Comparison of ENCODE assay signal across 31 mouse cellular contexts in the genomic region with DNA sequence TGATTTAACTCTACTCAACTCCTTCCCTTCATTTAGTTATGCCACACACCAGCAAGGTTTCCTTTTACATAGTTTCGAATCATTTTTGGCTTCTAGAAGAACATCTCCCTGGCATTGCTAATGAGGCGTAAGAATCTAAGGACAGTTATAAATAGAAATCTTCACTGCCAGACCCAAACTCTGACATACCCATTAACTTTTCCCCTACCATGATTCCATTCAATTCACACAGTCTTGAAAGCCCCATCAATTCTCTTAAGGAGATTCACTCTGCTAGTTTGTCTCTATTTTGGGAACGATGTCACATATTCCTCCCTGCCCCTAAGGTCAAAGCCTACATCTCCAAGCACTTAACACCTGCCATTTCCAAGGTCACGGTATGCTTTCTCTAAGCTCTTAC. TPM values are rescaled to one million over a fixed set of nuclear protein-coding genes. Genes with fewer than 3 reads are reported as not detected.
A peak's percentile ranks its signal among the peaks of the same experiment; 100 is the strongest.
DNase-seq lines count a peak whose midpoint lies in the region; ATAC-seq and TF ChIP-seq lines count a peak whose summit lies in the region.
"Had no signal": no experiment of that assay in that cellular context is flagged by ENCODE, and none has a peak within 500 bp of the region (broad histone marks: within the 10 kb centered on the region; RNA-seq: fewer than 3 reads in every experiment).

No protein-coding gene starts in this region.

- no peak overlapping the region for H3K27ac ChIP-seq in hindbrain, embryonic 15.5 days (replicated peaks)
- H3K27ac ChIP-seq in hindbrain, embryonic 12.5 days: no peak overlapping the region
- H3K27ac ChIP-seq in CH12.LX (ENCODE audit: insufficient read depth, low read depth): no peak overlapping the region
- H3K27ac ChIP-seq in hindbrain, embryonic 16.5 days (ENCODE audit: low read depth, low read length): no peak overlapping the region
- H3K27ac ChIP-seq: embryonic facial prominence, embryonic 10.5 days; embryonic facial prominence, embryonic 13.5 days; gastrocnemius, adult 2 months; heart, embryonic 15.5 days had no signal

- H3K36me3 ChIP-seq in hindbrain, embryonic 15.5 days: no peaks in the 10 kb centered on the region
- H3K36me3 ChIP-seq in hindbrain, embryonic 12.5 days: no peaks in the 10 kb centered on the region
- no peaks in the 10 kb centered on the region for H3K36me3 ChIP-seq in CH12.LX (replicated peaks in 1 of 2; ENCODE audit: control insufficient read depth in 1 of 2, insufficient read depth in 1 of 2, low read length in 1 of 2)
- no peaks in the 10 kb centered on the region for H3K36me3 ChIP-seq in hindbrain, embryonic 16.5 days (ENCODE audit: control insufficient read depth, insufficient read depth, low read length)
- H3K36me3 ChIP-seq: embryonic facial prominence, embryonic 10.5 days; embryonic facial prominence, embryonic 13.5 days; heart, embryonic 12.5 days; heart, embryonic 15.5 days had no signal

- no peak for TF ChIP-seq EP300 in CH12.LX (IDR thresholded peaks at IDR 0.05; ENCODE audit: low read length)

- H3K27me3 ChIP-seq in hindbrain, embryonic 15.5 days: no peaks in the 10 kb centered on the region
- no peaks in the 10 kb centered on the region for H3K27me3 ChIP-seq in hindbrain, embryonic 12.5 days
- H3K27me3 ChIP-seq in CH12.LX (replicated peaks): no peaks in the 10 kb centered on the region
- H3K27me3 ChIP-seq in hindbrain, embryonic 16.5 days (replicated peaks; ENCODE audit: control insufficient read depth, insufficient read depth, low read length): no peaks in the 10 kb centered on the region
- H3K27me3 ChIP-seq: embryonic facial prominence, embryonic 13.5 days; heart, embryonic 12.5 days; heart, embryonic 15.5 days had no signal

- peak; percentile 12 for DNase-seq in embryo, embryonic 10.5 days (ENCODE audit: low spot score)
- DNase-seq in embryo, embryonic 9.5 days (ENCODE audit: extremely low spot score): no peak
- DNase-seq in CH12.LX (ENCODE audit: extremely low read depth): no peak
- no peak for DNase-seq in thymus, postnatal 4 days
- DNase-seq in gastrocnemius, postnatal 14 days: no peak
- DNase-seq: adrenal gland, adult 2 months; adrenal gland, postnatal 14 days; cerebellum, adult 11-12 months; cerebellum, adult 8-10 months; forebrain, postnatal 0 days; gastrocnemius, adult 2 months; gastrocnemius, postnatal 25 days; heart, adult 18-20 months; heart, postnatal 10 days; heart, postnatal 36 days; kidney, adult 2 months had no signal

- H3K9me3 ChIP-seq in hindbrain, embryonic 15.5 days: no peaks in the 10 kb centered on the region
- no peaks in the 10 kb centered on the region for H3K9me3 ChIP-seq in hindbrain, embryonic 12.5 days (replicated peaks)
- no peaks in the 10 kb centered on the region for H3K9me3 ChIP-seq in CH12.LX (replicated peaks; ENCODE audit: low read length)
- no peaks in the 10 kb centered on the region for H3K9me3 ChIP-seq in hindbrain, embryonic 16.5 days (ENCODE audit: control insufficient read depth, low read length)
- H3K9me3 ChIP-seq: embryonic facial prominence, embryonic 10.5 days; embryonic facial prominence, embryonic 13.5 days; heart, embryonic 12.5 days; heart, embryonic 15.5 days had no signal

- TF ChIP-seq RAD21 in CH12.LX (IDR thresholded peaks at IDR 0.05; ENCODE audit: low read depth, low read length): no peak

- intact Hi-C loops in gastrocnemius, postnatal 14 days (cut with DNase I; ENCODE audit: low total_unique reads): no loop called here

- H3K4me1 ChIP-seq in hindbrain, embryonic 15.5 days (replicated peaks): no peaks in the 10 kb centered on the region
- no peaks in the 10 kb centered on the region for H3K4me1 ChIP-seq in hindbrain, embryonic 12.5 days
- H3K4me1 ChIP-seq in CH12.LX (ENCODE audit: control insufficient read depth in 1 of 2, insufficient read depth in 2 of 2): no peaks in the 10 kb centered on the region
- no peaks in the 10 kb centered on the region for H3K4me1 ChIP-seq in hindbrain, embryonic 16.5 days (ENCODE audit: control insufficient read depth, insufficient read depth, low read depth, low read length)
- H3K4me1 ChIP-seq: embryonic facial prominence, embryonic 10.5 days; embryonic facial prominence, embryonic 13.5 days had no signal

- H3K4me3 ChIP-seq in hindbrain, embryonic 15.5 days: no peak overlapping the region
- H3K4me3 ChIP-seq in hindbrain, embryonic 12.5 days: no peak overlapping the region
- no peak overlapping the region for H3K4me3 ChIP-seq in CH12.LX (replicated peaks in 1 of 3; ENCODE audit: low read depth in 2 of 3, low read length in 2 of 3, poor library complexity in 1 of 3)
- H3K4me3 ChIP-seq in hindbrain, embryonic 16.5 days (ENCODE audit: low read length): no peak overlapping the region
- H3K4me3 ChIP-seq: embryonic facial prominence, embryonic 10.5 days; embryonic facial prominence, embryonic 13.5 days; gastrocnemius, adult 2 months; heart, embryonic 12.5 days; heart, embryonic 15.5 days had no signal

- H3K9ac ChIP-seq in hindbrain, embryonic 15.5 days: no peak overlapping the region
- H3K9ac ChIP-seq in hindbrain, embryonic 12.5 days: no peak overlapping the region
- no peak overlapping the region for H3K9ac ChIP-seq in CH12.LX (ENCODE audit: insufficient read depth, low read depth)
- H3K9ac ChIP-seq in hindbrain, embryonic 16.5 days (ENCODE audit: low read depth, low read length): no peak overlapping the region
- H3K9ac ChIP-seq: embryonic facial prominence, embryonic 13.5 days; forebrain, postnatal 0 days; heart, embryonic 12.5 days; heart, embryonic 15.5 days had no signal

- in situ Hi-C loops in CH12.LX (cut with MboI; ENCODE audit: low pct_ligation_motif_present, low pct_unique_long_range_greater_than_20kb, low sequenced_read_pairs): loop anchor here (10.0 kb wide), 1 partner anchor 130 kb away; the partner anchor contains the start of gene Tmem52b

- WGBS in hindbrain, embryonic 15.5 days: 43% methylated on average over 4 of the region's 4 CpGs
- WGBS in hindbrain, embryonic 12.5 days: 49% methylated on average over 4 of the region's 4 CpGs
- WGBS in hindbrain, embryonic 16.5 days: 51% methylated on average over 4 of the region's 4 CpGs

- no peak for TF ChIP-seq CTCF in CH12.LX (conservative IDR thresholded peaks at IDR 0.05 in 1 of 2, IDR thresholded peaks at IDR 0.05 in 1 of 2; ENCODE audit: low read depth in 2 of 2, low read length in 2 of 2)

- no peaks in the 10 kb centered on the region for H3K79me2 ChIP-seq in CH12.LX (replicated peaks; ENCODE audit: control insufficient read depth, extremely low read depth, insufficient read depth, poor library complexity, severe bottlenecking)

- H3K4me2 ChIP-seq in hindbrain, embryonic 15.5 days: no peak overlapping the region
- no peak overlapping the region for H3K4me2 ChIP-seq in hindbrain, embryonic 12.5 days (replicated peaks)
- H3K4me2 ChIP-seq in CH12.LX (ENCODE audit: insufficient read depth, low read depth, poor library complexity, severe bottlenecking): peak overlapping the region; percentile 4; the same call in 1 of the 2 replicates
- H3K4me2 ChIP-seq in hindbrain, embryonic 16.5 days (ENCODE audit: low read length): no peak overlapping the region
- H3K4me2 ChIP-seq: embryonic facial prominence, embryonic 13.5 days; heart, embryonic 12.5 days; heart, embryonic 15.5 days had no signal

- 0 out of 2 replicates have a peak, but pooled peaks have one; percentile 54 for ATAC-seq in hindbrain, embryonic 15.5 days (ENCODE audit: low FRiP score, low read depth)
- ATAC-seq in hindbrain, embryonic 12.5 days (ENCODE audit: low FRiP score): no peak
- ATAC-seq in hindbrain, embryonic 16.5 days: peak; percentile 77; the same call in 1 of the 2 replicates
- ATAC-seq: forebrain, embryonic 14.5 days; forebrain, postnatal 0 days; intestine, postnatal 0 days had no signal

- dilution Hi-C loops in CH12.LX (cut with MboI; ENCODE audit: extremely low pct_ligation_motif_present, extremely low pct_unique_long_range_greater_than_20kb, low sequenced_read_pairs): no loop called here

- TF ChIP-seq POLR2A in CH12.LX (IDR thresholded peaks at IDR 0.05; ENCODE audit: low read depth, low read length): no peak

RNA-seq across cellular contexts. Expression of gene Clec12b, which starts 0.7 kb away (rescaled TPM):
- 0.26 and 0.71 TPM in 2 replicates for polyA plus RNA-seq in hindbrain, embryonic 15.5 days (2015; fragmentation: Nextera tagmentation; extraction: Ambion mirVana)
- 0.17 TPM in 1 of 2 replicates, not detected in the other for polyA plus RNA-seq in hindbrain, embryonic 12.5 days (2016; fragmentation: Nextera tagmentation; extraction: Ambion mirVana)
- not detected in 2 replicates for total RNA-seq in CH12.LX (2012; rRNA removed)
- total RNA-seq in CH12.LX (2014; rRNA removed): not detected in 2 replicates
- polyA plus RNA-seq in CH12.LX (2012; ENCODE audit: insufficient read length, low read depth): not detected in 2 replicates
- 0.39 and 0.98 TPM in 2 replicates for polyA plus RNA-seq in hindbrain, embryonic 16.5 days (2015; fragmentation: Nextera tagmentation; extraction: Ambion mirVana)
- total RNA-seq in gastrocnemius, postnatal 14 days (2021): not detected
- total RNA-seq: forebrain, postnatal 0 days; gastrocnemius, adult 2 months; gastrocnemius, postnatal 25 days; heart, adult 18-20 months; heart, postnatal 10 days; MEL had no signal
- polyA plus RNA-seq: adrenal gland, adult 2 months; embryonic facial prominence, embryonic 10.5 days; embryonic facial prominence, embryonic 13.5 days; forebrain, embryonic 11.5 days; forebrain, embryonic 14.5 days; intestine, embryonic 14.5 days had no signal

RNA-seq across cellular contexts. Expression of gene Clec1b, which starts 12.1 kb away (rescaled TPM):
- 1.0 and 1.2 TPM in 2 replicates for polyA plus RNA-seq in hindbrain, embryonic 15.5 days (2015; fragmentation: Nextera tagmentation; extraction: Ambion mirVana)
- polyA plus RNA-seq in hindbrain, embryonic 12.5 days (2016; fragmentation: Nextera tagmentation; extraction: Ambion mirVana): 4.8 TPM in 2 replicates
- total RNA-seq in CH12.LX (2012; rRNA removed) (not detected in 2 replicates), CH12.LX (2014; rRNA removed) (not detected in 2 replicates)
- not detected in 2 replicates for polyA plus RNA-seq in CH12.LX (2012; ENCODE audit: insufficient read length, low read depth)
- 0.73 and 0.79 TPM in 2 replicates for polyA plus RNA-seq in hindbrain, embryonic 16.5 days (2015; fragmentation: Nextera tagmentation; extraction: Ambion mirVana)
- total RNA-seq in gastrocnemius, postnatal 14 days (2021): under 1 TPM in 1 of 2 experiments, not detected in 1; 0.35 TPM
- total RNA-seq: gastrocnemius, postnatal 25 days; MEL had no signal
- polyA plus RNA-seq: frontal cortex, adult 2 months; gonadal fat pad, adult 2 months had no signal

RNA-seq across cellular contexts. Expression of gene Clec9a, which starts 23.7 kb away (rescaled TPM):
- polyA plus RNA-seq in hindbrain, embryonic 15.5 days (2015; fragmentation: Nextera tagmentation; extraction: Ambion mirVana): 0.13 and 0.16 TPM in 2 replicates
- 0.12 and 0.16 TPM in 2 replicates for polyA plus RNA-seq in hindbrain, embryonic 12.5 days (2016; fragmentation: Nextera tagmentation; extraction: Ambion mirVana)
- total RNA-seq in CH12.LX (2012; rRNA removed): not detected in 2 replicates
- total RNA-seq in CH12.LX (2014; rRNA removed): not detected in 2 replicates
- polyA plus RNA-seq in CH12.LX (2012; ENCODE audit: insufficient read length, low read depth): not detected in 2 replicates
- 0.10 and 0.24 TPM in 2 replicates for polyA plus RNA-seq in hindbrain, embryonic 16.5 days (2015; fragmentation: Nextera tagmentation; extraction: Ambion mirVana)
- not detected for total RNA-seq in gastrocnemius, postnatal 14 days (2021)
- total RNA-seq: gastrocnemius, adult 2 months; gastrocnemius, postnatal 25 days; MEL had no signal
- polyA plus RNA-seq: forebrain, postnatal 0 days; frontal cortex, adult 2 months had no signal

RNA-seq across cellular contexts. Expression of gene Clec12a, which starts 42.5 kb away (rescaled TPM):
- polyA plus RNA-seq in hindbrain, embryonic 15.5 days (2015; fragmentation: Nextera tagmentation; extraction: Ambion mirVana): 0.32 and 0.46 TPM in 2 replicates
- 0.38 and 0.40 TPM in 2 replicates for polyA plus RNA-seq in hindbrain, embryonic 12.5 days (2016; fragmentation: Nextera tagmentation; extraction: Ambion mirVana)
- 1.7 TPM in 2 replicates for total RNA-seq in CH12.LX (2012; rRNA removed)
- total RNA-seq in CH12.LX (2014; rRNA removed): 11.9 and 12.6 TPM in 2 replicates
- 6.5 and 8.0 TPM in 2 replicates for polyA plus RNA-seq in CH12.LX (2012; ENCODE audit: insufficient read length, low read depth)
- 0.15 and 0.26 TPM in 2 replicates for polyA plus RNA-seq in hindbrain, embryonic 16.5 days (2015; fragmentation: Nextera tagmentation; extraction: Ambion mirVana)
- under 1 TPM in 1 of 2 experiments, not detected in 1; 0.10 TPM for total RNA-seq in gastrocnemius, postnatal 14 days (2021)
- total RNA-seq: MEL had no signal

RNA-seq across cellular contexts. Expression of gene 4922502D21Rik, which starts 53.4 kb away (rescaled TPM):
- polyA plus RNA-seq in hindbrain, embryonic 15.5 days (2015; fragmentation: Nextera tagmentation; extraction: Ambion mirVana): not detected in 2 replicates
- not detected in 2 replicates for polyA plus RNA-seq in hindbrain, embryonic 12.5 days (2016; fragmentation: Nextera tagmentation; extraction: Ambion mirVana)
- total RNA-seq in CH12.LX (2012; rRNA removed) (2.0 and 2.8 TPM in 2 replicates), CH12.LX (2014; rRNA removed) (0.23 and 0.42 TPM in 2 replicates)
- 0.46 and 0.61 TPM in 2 replicates for polyA plus RNA-seq in CH12.LX (2012; ENCODE audit: insufficient read length, low read depth)
- polyA plus RNA-seq in hindbrain, embryonic 16.5 days (2015; fragmentation: Nextera tagmentation; extraction: Ambion mirVana): not detected in 2 replicates
- not detected for total RNA-seq in gastrocnemius, postnatal 14 days (2021)
- total RNA-seq: adrenal gland, adult 2 months; adrenal gland, postnatal 14 days; adrenal gland, postnatal 4 days; forebrain, postnatal 0 days; gastrocnemius, adult 2 months; gastrocnemius, postnatal 25 days; heart, adult 18-20 months; heart, postnatal 10 days; heart, postnatal 36 days; MEL had no signal
- polyA plus RNA-seq: adrenal gland, adult 2 months; embryonic facial prominence, embryonic 10.5 days; forebrain, embryonic 11.5 days; forebrain, embryonic 14.5 days; forebrain, postnatal 0 days; frontal cortex, adult 2 months; heart, embryonic 12.5 days; heart, embryonic 15.5 days; intestine, embryonic 14.5 days; intestine, postnatal 0 days had no signal
